Mouse (Mus musculus): Measurements from ENCODE around the gene C530008M17Rik. TPM values are rescaled to one million over a fixed set of nuclear protein-coding genes. Genes with fewer than 3 reads are reported as not detected.

Gene C530008M17Rik
- polyA plus RNA-seq, 1 experiment from 2014 or later: 10.8 TPM

- ATAC-seq (ENCODE audit: low read depth) (peak; percentile 26; the same call in 1 of the 2 replicates), DNase-seq (ENCODE audit: low spot score) (peak; percentile 66)
- Histone ChIP-seq H3K9me3 (ENCODE audit: control insufficient read depth, low read length) (no peaks in the 10 kb centered on the region), H3K36me3 (ENCODE audit: control insufficient read depth, insufficient read depth, low read length) (no peaks in the 10 kb centered on the region), H3K4me1 (ENCODE audit: control insufficient read depth, insufficient read depth, low read length) (no peaks in the 10 kb centered on the region; the same call in 1 of the 2 replicates), H3K27me3 (replicated peaks; ENCODE audit: control insufficient read depth, insufficient read depth, low read length) (no peaks in the 10 kb centered on the region), H3K27ac (replicated peaks; ENCODE audit: low read depth, low read length) (no peak overlapping the region), H3K9ac (ENCODE audit: low read depth, low read length) (no peak overlapping the region), H3K4me3 (ENCODE audit: low read depth, low read length) (no peak overlapping the region), H3K4me2 (ENCODE audit: low read depth, low read length) (no peak overlapping the region)
- WGBS: 59% methylated on average over 10 of the region's 10 CpGs
These were observed 143.2 kb downstream of the C530008M17Rik start for GRCm38 (mm10) chr5:76799471-76799870.

DNA sequence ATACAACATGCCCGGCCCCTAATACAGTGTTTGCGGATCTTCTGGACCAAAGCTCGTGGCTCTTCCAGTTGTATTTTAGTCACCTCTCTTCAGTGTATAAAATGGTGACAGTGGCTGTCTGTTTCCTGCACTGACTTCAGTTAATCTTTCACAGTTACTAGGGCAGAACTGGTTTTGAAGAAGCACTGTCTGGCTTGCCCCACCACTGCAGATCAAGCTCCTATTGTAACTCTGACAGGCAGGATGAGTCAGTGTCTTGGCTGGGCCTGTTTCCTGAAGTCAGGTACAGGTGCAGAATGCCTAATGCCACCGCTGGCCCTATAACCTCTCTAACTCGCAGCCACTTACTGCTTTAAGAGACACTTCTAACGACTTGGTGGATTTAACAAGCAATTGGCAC is 152.7 kb downstream of the C530008M17Rik start:
- H3K27ac ChIP-seq (replicated peaks; ENCODE audit: low read depth, low read length): no peak overlapping the region
- H3K9ac ChIP-seq (ENCODE audit: low read depth, low read length): no peak overlapping the region

GRCm38 (mm10) chr5:76815035-76815434 is 158.7 kb downstream of the C530008M17Rik start:
- ATAC-seq (ENCODE audit: low read depth) (no peak), DNase-seq (ENCODE audit: low spot score) (no peak)
- WGBS: 79% methylated on average over 11 of the region's 11 CpGs
- Histone ChIP-seq H3K9ac (ENCODE audit: low read depth, low read length) (no peak overlapping the region), H3K27ac (replicated peaks; ENCODE audit: low read depth, low read length) (no peak overlapping the region), H3K36me3 (ENCODE audit: control insufficient read depth, insufficient read depth, low read length) (no peaks in the 10 kb centered on the region), H3K4me3 (ENCODE audit: low read depth, low read length) (no peak overlapping the region), H3K27me3 (replicated peaks; ENCODE audit: control insufficient read depth, insufficient read depth, low read length) (no peaks in the 10 kb centered on the region), H3K4me1 (ENCODE audit: control insufficient read depth, insufficient read depth, low read length) (0 out of 2 replicates have a peak, but pooled peaks cover 3% of the 10 kb centered on the region), H3K4me2 (ENCODE audit: low read depth, low read length) (no peak overlapping the region), H3K9me3 (ENCODE audit: control insufficient read depth, low read length) (no peaks in the 10 kb centered on the region)

More for the DNA sequence above, 152.7 kb downstream of the C530008M17Rik start:
- no peaks in the 10 kb centered on the region for H3K36me3 ChIP-seq (ENCODE audit: control insufficient read depth, insufficient read depth, low read length)
- H3K4me2 ChIP-seq (ENCODE audit: low read depth, low read length): no peak overlapping the region
- ATAC-seq (ENCODE audit: low read depth) (no peak), DNase-seq (ENCODE audit: low spot score) (no peak)
- H3K9me3 ChIP-seq (ENCODE audit: control insufficient read depth, low read length): no peaks in the 10 kb centered on the region
- no peak overlapping the region for H3K4me3 ChIP-seq (ENCODE audit: low read depth, low read length)
- H3K4me1 ChIP-seq (ENCODE audit: control insufficient read depth, insufficient read depth, low read length): 0 out of 2 replicates have a peak, but pooled peaks cover 3% of the 10 kb centered on the region
- WGBS: 89% methylated on average over 6 of the region's 6 CpGs
- H3K27me3 ChIP-seq (replicated peaks; ENCODE audit: control insufficient read depth, insufficient read depth, low read length): no peaks in the 10 kb centered on the region

DNA sequence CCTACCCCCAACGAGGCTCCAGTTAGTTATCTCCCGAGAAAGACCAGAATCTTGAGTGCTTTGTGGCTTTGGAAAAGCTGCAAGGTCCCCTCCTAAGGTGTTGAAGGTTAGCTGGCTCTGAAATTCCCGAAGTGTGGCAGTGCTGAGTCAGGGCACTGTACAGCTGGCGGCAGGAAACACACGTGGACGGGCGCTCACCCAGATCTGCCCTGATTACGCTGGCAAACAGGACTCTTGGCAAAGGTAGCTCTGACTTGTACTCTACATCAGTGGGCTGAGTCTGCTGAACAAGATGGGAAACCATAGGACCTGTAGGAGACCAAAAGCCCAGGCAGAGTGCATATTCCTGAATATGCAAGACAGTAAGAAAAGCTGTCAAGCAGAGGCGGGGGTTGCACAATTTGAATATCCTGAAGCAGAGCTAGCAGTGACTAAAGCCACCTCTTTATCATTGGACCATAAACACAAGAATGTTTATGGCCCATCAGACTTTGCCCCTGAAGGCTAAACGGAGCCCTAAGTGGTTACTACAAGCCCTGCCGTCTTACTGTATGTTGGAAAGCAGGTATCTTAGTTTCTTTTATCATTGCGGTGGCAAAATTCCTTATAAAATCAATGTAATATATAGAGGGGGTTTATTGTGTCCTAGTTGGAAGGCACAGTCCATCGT is 159.6 kb downstream of the C530008M17Rik start:
- Histone ChIP-seq H3K27me3 (replicated peaks; ENCODE audit: control insufficient read depth, insufficient read depth, low read length) (no peaks in the 10 kb centered on the region), H3K27ac (replicated peaks; ENCODE audit: low read depth, low read length) (no peak overlapping the region), H3K4me1 (ENCODE audit: control insufficient read depth, insufficient read depth, low read length) (0 out of 2 replicates have a peak, but pooled peaks cover 3% of the 10 kb centered on the region), H3K4me2 (ENCODE audit: low read depth, low read length) (no peak overlapping the region), H3K4me3 (ENCODE audit: low read depth, low read length) (no peak overlapping the region), H3K9me3 (ENCODE audit: control insufficient read depth, low read length) (no peaks in the 10 kb centered on the region), H3K36me3 (ENCODE audit: control insufficient read depth, insufficient read depth, low read length) (no peaks in the 10 kb centered on the region), H3K9ac (ENCODE audit: low read depth, low read length) (no peak overlapping the region)
- 75% methylated on average over 13 of the region's 13 CpGs for WGBS
- 0 out of 2 replicates have a peak, but pooled peaks have one; percentile 27 for ATAC-seq (ENCODE audit: low read depth)
- no peak for DNase-seq (ENCODE audit: low spot score)

DNA sequence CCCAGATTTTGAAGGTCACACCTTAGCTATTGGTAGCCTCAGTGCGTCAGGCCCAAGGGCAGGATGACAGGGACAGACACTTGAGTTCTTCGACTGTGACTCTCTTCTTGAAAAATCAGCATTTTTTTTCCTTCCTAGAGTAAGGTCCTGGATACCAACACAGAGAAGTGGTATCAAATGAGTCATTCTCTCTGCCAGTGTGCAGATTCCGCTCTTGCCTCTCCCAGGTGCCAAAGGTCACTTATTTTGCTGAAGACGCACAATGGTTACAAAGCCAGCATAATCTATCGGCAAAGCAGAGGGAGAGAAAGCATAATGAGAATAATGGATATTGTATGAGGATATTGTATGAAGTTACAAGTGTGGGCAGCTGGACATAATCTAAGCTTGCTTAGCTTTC is 160.4 kb downstream of the C530008M17Rik start:
- Histone ChIP-seq H3K9me3 (ENCODE audit: control insufficient read depth, low read length) (no peaks in the 10 kb centered on the region), H3K4me2 (ENCODE audit: low read depth, low read length) (no peak overlapping the region), H3K27me3 (replicated peaks; ENCODE audit: control insufficient read depth, insufficient read depth, low read length) (no peaks in the 10 kb centered on the region), H3K27ac (replicated peaks; ENCODE audit: low read depth, low read length) (no peak overlapping the region), H3K4me3 (ENCODE audit: low read depth, low read length) (no peak overlapping the region), H3K9ac (ENCODE audit: low read depth, low read length) (no peak overlapping the region), H3K36me3 (ENCODE audit: control insufficient read depth, insufficient read depth, low read length) (no peaks in the 10 kb centered on the region), H3K4me1 (ENCODE audit: control insufficient read depth, insufficient read depth, low read length) (no peaks in the 10 kb centered on the region)
- DNase-seq (ENCODE audit: low spot score) (no peak), ATAC-seq (ENCODE audit: low read depth) (no peak)
- 88% methylated on average over 5 of the region's 5 CpGs for WGBS

- H3K9me3 ChIP-seq (ENCODE audit: control insufficient read depth, low read length): no peaks in the 10 kb centered on the region
- H3K27ac ChIP-seq (replicated peaks; ENCODE audit: low read depth, low read length): no peak overlapping the region
- H3K4me3 ChIP-seq (ENCODE audit: low read depth, low read length): no peak overlapping the region
- DNase-seq (ENCODE audit: low spot score) (no peak), ATAC-seq (ENCODE audit: low read depth) (no peak)
- no peaks in the 10 kb centered on the region for H3K27me3 ChIP-seq (replicated peaks; ENCODE audit: control insufficient read depth, insufficient read depth, low read length)
- H3K4me1 ChIP-seq (ENCODE audit: control insufficient read depth, insufficient read depth, low read length): no peaks in the 10 kb centered on the region
- WGBS: 88% methylated on average over 15 of the region's 15 CpGs
- H3K9ac ChIP-seq (ENCODE audit: low read depth, low read length): no peak overlapping the region
- H3K36me3 ChIP-seq (ENCODE audit: control insufficient read depth, insufficient read depth, low read length): no peaks in the 10 kb centered on the region
- no peak overlapping the region for H3K4me2 ChIP-seq (ENCODE audit: low read depth, low read length)
These were observed 161.4 kb downstream of the C530008M17Rik start for GRCm38 (mm10) chr5:76817678-76818077.

DNA sequence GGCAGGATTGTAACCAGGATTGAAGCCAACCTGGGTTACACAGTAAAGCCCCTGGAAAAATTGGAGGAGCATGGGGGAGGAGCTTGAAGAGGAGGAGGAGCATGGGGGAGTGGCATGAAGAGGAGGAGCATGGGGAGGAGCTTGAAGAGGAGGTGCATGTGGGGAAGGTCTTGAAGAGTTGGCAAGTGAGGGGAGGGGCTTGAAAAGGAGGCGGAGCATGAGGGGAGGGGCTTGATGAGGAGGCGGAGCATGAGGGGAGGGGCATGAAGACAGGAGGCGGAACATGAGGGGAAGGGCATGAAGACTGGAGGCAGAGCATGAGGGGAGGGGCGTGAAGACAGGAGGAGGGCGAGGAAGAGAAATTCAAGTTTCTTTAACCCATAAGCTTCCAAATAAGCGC is 162.5 kb downstream of the C530008M17Rik start:
- 81% methylated on average over 6 of the region's 6 CpGs for WGBS
- ATAC-seq (ENCODE audit: low read depth) (no peak), DNase-seq (ENCODE audit: low spot score) (no peak)
- no peak overlapping the region for H3K27ac ChIP-seq (replicated peaks; ENCODE audit: low read depth, low read length)
- no peaks in the 10 kb centered on the region for H3K36me3 ChIP-seq (ENCODE audit: control insufficient read depth, insufficient read depth, low read length)
- no peak overlapping the region for H3K4me3 ChIP-seq (ENCODE audit: low read depth, low read length)
- H3K27me3 ChIP-seq (replicated peaks; ENCODE audit: control insufficient read depth, insufficient read depth, low read length): no peaks in the 10 kb centered on the region
- no peaks in the 10 kb centered on the region for H3K4me1 ChIP-seq (ENCODE audit: control insufficient read depth, insufficient read depth, low read length)
- H3K4me2 ChIP-seq (ENCODE audit: low read depth, low read length): no peak overlapping the region
- no peak overlapping the region for H3K9ac ChIP-seq (ENCODE audit: low read depth, low read length)
- H3K9me3 ChIP-seq (ENCODE audit: control insufficient read depth, low read length): no peaks in the 10 kb centered on the region

DNA sequence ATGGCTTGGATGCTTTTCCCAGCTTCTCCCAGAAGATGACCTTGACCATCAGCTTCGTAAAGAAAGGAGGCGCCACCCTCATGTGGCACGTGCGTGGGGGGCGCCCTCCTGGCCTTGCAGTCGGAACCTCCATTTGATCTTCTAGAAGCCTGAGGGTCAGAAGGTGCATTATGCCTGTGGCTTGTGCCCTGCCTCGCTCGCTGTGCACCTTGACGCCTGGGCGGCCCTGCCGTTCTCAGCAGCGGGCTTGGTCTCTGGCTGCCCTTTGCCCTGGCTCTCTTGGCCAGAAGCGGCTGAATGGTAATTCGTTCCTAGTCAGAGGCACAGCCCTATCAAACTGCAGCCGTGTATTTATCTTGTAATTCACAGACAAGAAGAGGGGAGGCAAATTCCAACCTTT is 165.8 kb downstream of the C530008M17Rik start:
- H3K4me3 ChIP-seq (ENCODE audit: low read depth, low read length): no peak overlapping the region
- H3K27me3 ChIP-seq (replicated peaks; ENCODE audit: control insufficient read depth, insufficient read depth, low read length): no peaks in the 10 kb centered on the region
- DNase-seq (ENCODE audit: low spot score) (no peak), ATAC-seq (ENCODE audit: low read depth) (no peak)
- no peaks in the 10 kb centered on the region for H3K36me3 ChIP-seq (ENCODE audit: control insufficient read depth, insufficient read depth, low read length)
- no peaks in the 10 kb centered on the region for H3K9me3 ChIP-seq (ENCODE audit: control insufficient read depth, low read length)
- H3K9ac ChIP-seq (ENCODE audit: low read depth, low read length): no peak overlapping the region
- H3K4me2 ChIP-seq (ENCODE audit: low read depth, low read length): no peak overlapping the region
- 85% methylated on average over 15 of the region's 15 CpGs for WGBS
- H3K27ac ChIP-seq (replicated peaks; ENCODE audit: low read depth, low read length): no peak overlapping the region
- H3K4me1 ChIP-seq (ENCODE audit: control insufficient read depth, insufficient read depth, low read length): no peaks in the 10 kb centered on the region

Data from embryonic facial prominence, embryonic 14.5 days (tissue).